Mouse (Mus musculus): ENCODE data around the gene Cep70. TPM values are rescaled to one million over a fixed set of nuclear protein-coding genes. Genes with fewer than 3 reads are reported as not detected.
A peak's percentile ranks its signal among the peaks of the same experiment; 100 is the strongest.

The Cep70 gene
- polyA plus RNA-seq, 1 experiment = 12.5 TPM

- Histone ChIP-seq H3K4me1 (ENCODE audit: control insufficient read depth, insufficient read depth, low read length) (no peaks in the 10 kb centered on the region), H3K27ac (ENCODE audit: insufficient read depth, low read length) (no peak overlapping the region), H3K4me3 (ENCODE audit: insufficient read depth, low read length) (no peak overlapping the region)
- TF ChIP-seq POLR2A (IDR thresholded peaks at IDR 0.05; ENCODE audit: low read depth, low read length) (no peak), CTCF (IDR thresholded peaks at IDR 0.05; ENCODE audit: borderline replicate concordance, insufficient read depth, low read length) (no peak)
Measured at GRCm38 (mm10) chr9:99240571-99240970, 2.6 kb upstream of the Cep70 start.

GRCm38 (mm10) chr9:99242035-99242434 is 1.1 kb upstream of the Cep70 start:
- H3K27ac ChIP-seq (ENCODE audit: insufficient read depth, low read length) = no peak overlapping the region
- TF ChIP-seq CTCF (IDR thresholded peaks at IDR 0.05; ENCODE audit: borderline replicate concordance, insufficient read depth, low read length) (peak; percentile 44; the same call in 1 of the 2 replicates), POLR2A (IDR thresholded peaks at IDR 0.05; ENCODE audit: low read depth, low read length) (no peak)
- no peaks in the 10 kb centered on the region for H3K4me1 ChIP-seq (ENCODE audit: control insufficient read depth, insufficient read depth, low read length)
- no peak overlapping the region for H3K4me3 ChIP-seq (ENCODE audit: insufficient read depth, low read length)

GRCm38 (mm10) chr9:99242533-99243189 is 506 bp upstream of the Cep70 start:
- peak overlapping the region; percentile 80 for H3K4me3 ChIP-seq (ENCODE audit: insufficient read depth, low read length)
- TF ChIP-seq CTCF (IDR thresholded peaks at IDR 0.05; ENCODE audit: borderline replicate concordance, insufficient read depth, low read length) = no peak
- TF ChIP-seq POLR2A (IDR thresholded peaks at IDR 0.05; ENCODE audit: low read depth, low read length) = no peak
- H3K27ac ChIP-seq (ENCODE audit: insufficient read depth, low read length) = no peak overlapping the region
- H3K4me1 ChIP-seq (ENCODE audit: control insufficient read depth, insufficient read depth, low read length) = no peaks in the 10 kb centered on the region

- H3K4me3 ChIP-seq (ENCODE audit: insufficient read depth, low read length) = peak overlapping the region; percentile 80
- TF ChIP-seq CTCF (IDR thresholded peaks at IDR 0.05; ENCODE audit: borderline replicate concordance, insufficient read depth, low read length) (no peak), POLR2A (IDR thresholded peaks at IDR 0.05; ENCODE audit: low read depth, low read length) (no peak)
- H3K27ac ChIP-seq (ENCODE audit: insufficient read depth, low read length) = no peak overlapping the region
- H3K4me1 ChIP-seq (ENCODE audit: control insufficient read depth, insufficient read depth, low read length) = no peaks in the 10 kb centered on the region
Measured at GRCm38 (mm10) chr9:99243895-99244293, 727 bp downstream of the Cep70 start.

GRCm38 (mm10) chr9:99248304-99248703 is 5.1 kb downstream of the Cep70 start:
- no peak overlapping the region for H3K4me3 ChIP-seq (ENCODE audit: insufficient read depth, low read length)
- H3K27ac ChIP-seq (ENCODE audit: insufficient read depth, low read length) = no peak overlapping the region
- TF ChIP-seq CTCF (IDR thresholded peaks at IDR 0.05; ENCODE audit: borderline replicate concordance, insufficient read depth, low read length) (no peak), POLR2A (IDR thresholded peaks at IDR 0.05; ENCODE audit: low read depth, low read length) (no peak)
- H3K4me1 ChIP-seq (ENCODE audit: control insufficient read depth, insufficient read depth, low read length) = no peaks in the 10 kb centered on the region

- Histone ChIP-seq H3K4me1 (ENCODE audit: control insufficient read depth, insufficient read depth, low read length) (no peaks in the 10 kb centered on the region), H3K4me3 (ENCODE audit: insufficient read depth, low read length) (no peak overlapping the region), H3K27ac (ENCODE audit: insufficient read depth, low read length) (no peak overlapping the region)
- TF ChIP-seq POLR2A (IDR thresholded peaks at IDR 0.05; ENCODE audit: low read depth, low read length) (no peak), CTCF (IDR thresholded peaks at IDR 0.05; ENCODE audit: borderline replicate concordance, insufficient read depth, low read length) (no peak)
Measured at GRCm38 (mm10) chr9:99248906-99249305, 5.7 kb downstream of the Cep70 start.

- Histone ChIP-seq H3K4me1 (ENCODE audit: control insufficient read depth, insufficient read depth, low read length) (no peaks in the 10 kb centered on the region), H3K27ac (ENCODE audit: insufficient read depth, low read length) (no peak overlapping the region), H3K4me3 (ENCODE audit: insufficient read depth, low read length) (no peak overlapping the region)
- no peak for TF ChIP-seq CTCF (IDR thresholded peaks at IDR 0.05; ENCODE audit: borderline replicate concordance, insufficient read depth, low read length)
- no peak for TF ChIP-seq POLR2A (IDR thresholded peaks at IDR 0.05; ENCODE audit: low read depth, low read length)
Measured at GRCm38 (mm10) chr9:99253861-99254260, 10.7 kb downstream of the Cep70 start.

GRCm38 (mm10) chr9:99256206-99256605 is 13.0 kb downstream of the Cep70 start:
- H3K4me1 ChIP-seq (ENCODE audit: control insufficient read depth, insufficient read depth, low read length) = no peaks in the 10 kb centered on the region
- no peak overlapping the region for H3K27ac ChIP-seq (ENCODE audit: insufficient read depth, low read length)
- no peak overlapping the region for H3K4me3 ChIP-seq (ENCODE audit: insufficient read depth, low read length)
- TF ChIP-seq POLR2A (IDR thresholded peaks at IDR 0.05; ENCODE audit: low read depth, low read length) = no peak
- TF ChIP-seq CTCF (IDR thresholded peaks at IDR 0.05; ENCODE audit: borderline replicate concordance, insufficient read depth, low read length) = no peak

- Histone ChIP-seq H3K27ac (ENCODE audit: insufficient read depth, low read length) (no peak overlapping the region), H3K4me3 (ENCODE audit: insufficient read depth, low read length) (no peak overlapping the region), H3K4me1 (ENCODE audit: control insufficient read depth, insufficient read depth, low read length) (no peaks in the 10 kb centered on the region)
- TF ChIP-seq CTCF (IDR thresholded peaks at IDR 0.05; ENCODE audit: borderline replicate concordance, insufficient read depth, low read length) (no peak), POLR2A (IDR thresholded peaks at IDR 0.05; ENCODE audit: low read depth, low read length) (no peak)
Measured at GRCm38 (mm10) chr9:99256821-99257220, 13.7 kb downstream of the Cep70 start.

GRCm38 (mm10) chr9:99258891-99259290 is 15.7 kb downstream of the Cep70 start:
- H3K4me3 ChIP-seq (ENCODE audit: insufficient read depth, low read length) = no peak overlapping the region
- H3K4me1 ChIP-seq (ENCODE audit: control insufficient read depth, insufficient read depth, low read length) = no peaks in the 10 kb centered on the region
- H3K27ac ChIP-seq (ENCODE audit: insufficient read depth, low read length) = no peak overlapping the region
- no peak for TF ChIP-seq POLR2A (IDR thresholded peaks at IDR 0.05; ENCODE audit: low read depth, low read length)
- TF ChIP-seq CTCF (IDR thresholded peaks at IDR 0.05; ENCODE audit: borderline replicate concordance, insufficient read depth, low read length) = no peak
